Mouse (Mus musculus) MEL-GATA-1-ER (cell line): ENCODE measurements around the gene Rab31.

Experiments used
- DNase-seq: peaks from one replicate; pipeline ENCODE4 v3.0.0-alpha.2; 2012; ENCODE audit warnings: low read depth; ENCODE audit errors: extremely low read depth

The Rab31 gene

GRCm38 (mm10) chr17:65703527-65704391 lies 68.8 kb downstream of the Rab31 start:
- DNase-seq, result no peak

GRCm38 (mm10) chr17:65701797-65702566 lies 70.6 kb downstream of the Rab31 start:
- no peak for DNase-seq

- DNase-seq, result no peak
Measured at GRCm38 (mm10) chr17:65701356-65701755, 71.2 kb downstream of the Rab31 start.

GRCm38 (mm10) chr17:65700060-65700459 lies 72.5 kb downstream of the Rab31 start:
- DNase-seq, result no peak

GRCm38 (mm10) chr17:65697791-65698463 lies 74.6 kb downstream of the Rab31 start:
- DNase-seq, result no peak

GRCm38 (mm10) chr17:65696939-65697338 lies 75.6 kb downstream of the Rab31 start:
- no peak for DNase-seq

- no peak for DNase-seq
Measured at GRCm38 (mm10) chr17:65692276-65692675, 80.3 kb downstream of the Rab31 start.

GRCm38 (mm10) chr17:65683731-65684130 lies 88.8 kb downstream of the Rab31 start:
- DNase-seq, result no peak

- no peak for DNase-seq
Measured at GRCm38 (mm10) chr17:65683316-65683715, 89.2 kb downstream of the Rab31 start.

GRCm38 (mm10) chr17:65682071-65682680 lies 90.4 kb downstream of the Rab31 start:
- DNase-seq, result no peak

GRCm38 (mm10) chr17:65681516-65681915 lies 91.0 kb downstream of the Rab31 start:
- no peak for DNase-seq

GRCm38 (mm10) chr17:65680801-65681412 lies 91.6 kb downstream of the Rab31 start:
- DNase-seq, result no peak

GRCm38 (mm10) chr17:65679806-65680446 lies 92.6 kb downstream of the Rab31 start:
- DNase-seq, result no peak

GRCm38 (mm10) chr17:65677742-65678141 lies 94.8 kb downstream of the Rab31 start:
- DNase-seq, result no peak

GRCm38 (mm10) chr17:65676536-65676935 lies 96.0 kb downstream of the Rab31 start:
- DNase-seq, result no peak

- no peak for DNase-seq
Measured at GRCm38 (mm10) chr17:65675985-65676384, 96.6 kb downstream of the Rab31 start.

GRCm38 (mm10) chr17:65674710-65675171 lies 97.8 kb downstream of the Rab31 start:
- DNase-seq, result peak; percentile 15

- DNase-seq, result no peak
Measured at GRCm38 (mm10) chr17:65672926-65673325, 99.6 kb downstream of the Rab31 start.

- DNase-seq, result no peak
Measured at GRCm38 (mm10) chr17:65669061-65669460, 103.5 kb downstream of the Rab31 start.

GRCm38 (mm10) chr17:65667792-65668191 lies 104.8 kb downstream of the Rab31 start:
- no peak for DNase-seq
